Mouse (Mus musculus) small intestine, adult 2 months (tissue): ENCODE measurements at regions not wholly inside any gene's neighbourhood (a gene's known extent, or its start where the extent isn't known, plus 50 kb on each side); places are given as distances from the start of the nearest gene placed in this dataset.

ENCODE experiments used
- CTCF ChIP-seq: fragments of 200-500 bp; IDR thresholded peaks from 2 replicates; pipeline ENCODE4 v1.5.1; 2012; ENCODE audit warnings: low read depth, mild to moderate bottlenecking, control low read depth, inconsistent platforms, low read length, moderate library complexity, mixed read lengths; ENCODE audit not compliant: insufficient replicate concordance, insufficient read length; ENCODE audit errors: extremely low read depth
- POLR2A ChIP-seq: fragments of 200-500 bp; IDR thresholded peaks from 2 replicates; pipeline ENCODE4 v1.6.1; 2012; ENCODE audit warnings: low read depth, mild to moderate bottlenecking, control low read depth, inconsistent platforms, low read length, moderate library complexity

- no peak for TF ChIP-seq POLR2A
- no peak for TF ChIP-seq CTCF
These were observed 52.1 kb upstream of the Dlx4 start for GRCm38 (mm10) chr11:95198196-95198595.
